Mouse (Mus musculus): ENCODE data around the gene Lclat1.
"Not testable (repeated sequence)": the region's sequence is repeated elsewhere in the genome, so short reads cannot be mapped to it uniquely, and the experiment has no call there.

Gene Lclat1

DNA sequence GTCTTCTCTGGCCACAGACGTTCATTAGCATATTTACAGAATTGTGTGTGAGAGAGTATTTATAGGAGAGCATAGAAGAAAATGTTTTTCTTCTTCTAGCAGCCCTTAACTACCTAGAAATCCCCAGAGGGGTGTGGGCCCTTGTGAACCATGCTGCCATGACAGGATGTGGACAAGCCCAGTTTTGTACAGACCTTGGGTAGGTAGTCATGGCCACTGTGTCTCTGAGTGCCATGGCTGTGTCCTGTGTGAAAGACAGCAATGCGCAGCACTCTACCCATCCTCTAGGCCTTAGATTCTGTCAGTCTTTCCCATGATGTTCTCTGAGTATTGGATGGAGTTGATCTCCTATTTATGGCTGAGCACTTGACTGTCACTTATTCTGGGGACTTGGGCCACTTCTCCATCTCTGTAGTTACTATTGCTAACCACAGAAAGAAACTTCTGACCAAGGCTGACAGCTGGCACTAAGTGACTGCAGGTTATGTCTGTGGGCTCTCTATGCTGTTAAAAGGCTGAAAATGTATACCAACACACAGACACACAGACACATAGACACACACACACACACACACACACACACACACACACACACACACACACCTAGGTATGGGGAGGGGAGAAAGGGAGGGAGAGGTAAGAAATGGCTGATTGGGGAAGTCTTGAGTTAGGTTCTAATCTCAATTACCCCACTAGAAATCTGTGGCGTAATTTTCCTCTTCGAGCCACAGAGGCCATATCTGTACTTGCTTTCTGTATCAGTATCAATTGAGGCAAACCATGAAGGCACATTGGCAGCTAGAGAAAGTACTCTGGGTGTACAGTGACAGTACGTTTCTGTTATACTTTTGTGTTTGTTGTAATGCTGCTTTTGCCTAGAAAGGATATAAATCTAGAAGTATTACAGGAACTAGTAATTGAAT is 29.0 kb downstream of the Lclat1 start:
- no peak for DNase-seq (ENCODE audit: low read depth, low spot score)

DNA sequence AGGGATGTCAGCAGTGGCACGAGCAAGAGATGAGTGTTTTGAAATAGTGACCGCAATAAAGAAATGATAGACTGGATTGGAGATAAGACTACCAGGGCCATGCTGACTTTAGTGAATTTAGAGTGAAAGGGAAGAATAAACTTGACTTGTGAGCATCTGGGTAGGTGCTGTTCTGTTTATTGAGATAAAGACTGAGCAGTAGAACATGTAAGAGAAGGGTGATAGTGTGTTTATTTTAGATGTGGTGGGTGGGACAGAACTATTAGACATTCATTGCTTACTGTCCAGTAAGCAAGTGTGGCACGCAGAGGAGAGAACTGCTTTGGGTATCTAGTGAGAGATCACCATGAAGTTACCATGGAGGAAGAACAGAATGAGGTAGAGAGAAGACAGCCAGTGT is 30.4 kb downstream of the Lclat1 start:
- no peak for DNase-seq (ENCODE audit: low read depth, low spot score)

GRCm38 (mm10) chr17:73142029-73142428 is 34.2 kb downstream of the Lclat1 start:
- no peak for DNase-seq (ENCODE audit: low read depth, low spot score)

DNA sequence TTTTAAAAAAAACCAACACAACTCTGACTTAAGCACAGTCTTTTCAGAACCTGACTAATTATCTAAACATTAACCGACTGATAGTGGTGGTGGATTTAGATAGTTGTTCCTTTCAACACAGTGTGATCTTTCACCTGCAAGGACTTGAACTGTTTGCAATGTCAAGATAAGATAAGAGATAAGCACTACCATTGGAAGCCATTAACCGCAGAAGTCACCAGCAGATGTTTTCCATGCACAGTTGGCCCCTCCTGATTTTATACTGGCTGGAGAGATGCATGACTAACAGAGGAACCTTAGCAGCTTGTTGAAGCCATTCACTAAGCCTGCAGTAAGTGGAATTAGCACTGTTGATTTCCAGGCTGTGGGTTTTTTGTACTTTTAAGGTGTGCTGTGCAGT is 34.7 kb downstream of the Lclat1 start:
- no peak for DNase-seq (ENCODE audit: low read depth, low spot score)

GRCm38 (mm10) chr17:73145426-73145825 is 37.6 kb downstream of the Lclat1 start:
- no peak for DNase-seq (ENCODE audit: low read depth, low spot score)

- DNase-seq (ENCODE audit: low read depth, low spot score): no peak
Observed at GRCm38 (mm10) chr17:73148607-73149006, 40.8 kb downstream of the Lclat1 start.

- DNase-seq (ENCODE audit: low read depth, low spot score): not testable (repeated sequence)
Observed at GRCm38 (mm10) chr17:73152790-73153525, 45.2 kb downstream of the Lclat1 start.

GRCm38 (mm10) chr17:73153672-73154071 is 45.9 kb downstream of the Lclat1 start:
- DNase-seq (ENCODE audit: low read depth, low spot score): no peak

DNA sequence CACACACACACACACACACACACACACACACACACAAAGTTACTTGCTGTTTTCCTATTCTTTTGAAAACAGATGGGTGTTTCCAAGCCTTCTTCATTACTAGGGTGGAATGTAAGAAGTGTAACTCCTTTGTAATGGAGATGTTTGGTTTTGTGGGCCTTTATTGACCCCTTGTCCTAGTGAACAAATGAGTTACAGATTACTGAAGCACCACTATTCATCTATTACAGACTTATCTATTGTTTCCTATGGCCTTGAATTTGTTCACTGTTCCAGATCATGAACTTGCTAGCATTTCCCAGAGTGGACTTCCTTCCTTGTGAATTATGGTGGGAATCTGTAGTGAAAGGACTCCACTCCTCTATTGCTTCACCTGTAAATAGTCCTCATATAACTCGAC is 48.8 kb downstream of the Lclat1 start:
- no peak for DNase-seq (ENCODE audit: low read depth, low spot score)

DNA sequence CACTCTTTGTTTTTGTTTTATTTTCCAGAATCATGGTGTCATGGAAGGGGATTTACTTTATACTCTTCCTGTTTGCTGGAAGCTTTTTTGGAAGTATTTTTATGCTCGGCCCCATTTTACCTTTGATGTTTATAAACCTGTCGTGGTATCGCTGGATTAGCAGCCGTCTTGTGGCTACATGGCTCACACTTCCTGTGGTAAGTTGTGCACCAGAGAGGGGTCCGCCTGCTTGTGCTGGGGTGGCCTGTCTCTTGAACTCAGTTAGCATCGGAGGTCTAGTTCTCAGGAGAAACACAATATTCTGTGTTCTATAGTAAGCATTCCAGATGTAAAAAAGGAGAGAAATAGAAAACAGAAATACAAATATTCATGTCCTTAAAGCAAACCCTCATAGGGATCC is 54.0 kb downstream of the Lclat1 start:
- no peak for DNase-seq (ENCODE audit: low read depth, low spot score)

DNA sequence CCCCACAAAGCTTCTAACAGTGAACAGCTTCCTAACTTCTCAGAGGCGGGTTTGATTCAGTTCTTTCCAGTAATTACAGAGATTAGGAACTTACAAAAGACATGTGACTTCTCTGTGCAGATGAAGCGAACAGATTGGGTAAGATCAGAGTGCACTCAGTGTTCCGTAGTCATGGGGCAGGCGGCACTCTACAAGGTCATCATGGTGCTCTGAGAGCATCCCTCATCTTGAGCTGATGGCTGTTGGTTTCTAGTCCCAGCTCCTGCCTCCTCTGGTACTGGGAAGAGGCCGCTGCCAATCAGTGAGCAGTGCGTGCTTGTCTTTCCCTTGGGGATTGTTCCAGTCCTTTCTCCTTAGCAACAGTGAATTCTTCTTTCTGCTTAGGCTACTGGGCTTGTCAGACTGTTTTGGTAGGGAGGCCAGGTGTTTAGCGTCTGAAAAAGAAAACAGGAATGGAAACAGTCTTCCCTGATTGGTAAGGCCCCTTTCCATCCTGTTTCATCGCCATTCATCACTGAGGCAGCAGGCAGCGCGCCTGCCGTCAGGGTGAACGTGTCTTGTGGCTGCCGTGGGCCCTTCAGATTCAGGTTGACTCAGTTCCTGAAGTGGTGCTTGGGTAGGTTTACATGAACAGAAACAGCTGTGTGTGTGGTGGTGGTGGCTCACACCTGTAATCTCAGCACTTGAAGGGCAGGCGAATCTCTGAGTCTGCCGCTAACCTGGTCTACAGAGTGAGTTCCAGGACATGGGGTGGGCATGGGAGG is 54.8 kb downstream of the Lclat1 start:
- no peak for DNase-seq (ENCODE audit: low read depth, low spot score)

- no peak for DNase-seq (ENCODE audit: low read depth, low spot score)
Observed at GRCm38 (mm10) chr17:73163597-73163996, 55.8 kb downstream of the Lclat1 start.

- no peak for DNase-seq (ENCODE audit: low read depth, low spot score)
Observed at GRCm38 (mm10) chr17:73164121-73164520, 56.3 kb downstream of the Lclat1 start.

- DNase-seq (ENCODE audit: low read depth, low spot score): no peak
Observed at GRCm38 (mm10) chr17:73169461-73169860, 61.7 kb downstream of the Lclat1 start.

DNA sequence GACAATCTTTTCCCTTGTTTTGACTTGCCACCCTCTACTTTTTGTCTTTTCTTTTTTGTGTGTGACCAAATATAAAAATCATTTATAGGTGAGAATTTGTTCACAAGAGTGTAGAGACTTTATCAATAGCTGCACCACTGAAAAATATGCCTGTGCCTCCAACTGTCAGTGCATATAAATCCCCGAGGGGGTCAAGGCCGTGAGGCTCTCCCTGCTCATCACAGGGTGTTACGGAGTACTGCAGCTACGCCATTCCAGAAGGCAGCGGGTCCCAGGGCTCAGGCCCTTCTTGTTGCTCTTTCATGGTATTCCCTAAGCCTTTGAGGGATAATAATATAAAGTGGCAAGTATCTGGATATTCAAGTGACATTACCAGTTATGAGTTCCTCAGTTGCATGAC is 62.4 kb downstream of the Lclat1 start:
- no peak for DNase-seq (ENCODE audit: low read depth, low spot score)

- peak; percentile 54 for DNase-seq (ENCODE audit: low read depth, low spot score)
Observed at GRCm38 (mm10) chr17:73174083-73174562, 66.3 kb downstream of the Lclat1 start.

GRCm38 (mm10) chr17:73175720-73176119 is 67.9 kb downstream of the Lclat1 start:
- DNase-seq (ENCODE audit: low read depth, low spot score): no peak

GRCm38 (mm10) chr17:73177079-73177478 is 69.3 kb downstream of the Lclat1 start:
- no peak for DNase-seq (ENCODE audit: low read depth, low spot score)

GRCm38 (mm10) chr17:73186929-73187328 is 79.1 kb downstream of the Lclat1 start:
- DNase-seq (ENCODE audit: low read depth, low spot score): no peak

- no peak for DNase-seq (ENCODE audit: low read depth, low spot score)
Observed at GRCm38 (mm10) chr17:73194146-73194545, 86.4 kb downstream of the Lclat1 start.

- no peak for DNase-seq (ENCODE audit: low read depth, low spot score)
Observed at GRCm38 (mm10) chr17:73194575-73194974, 86.8 kb downstream of the Lclat1 start.

Data from ZHBTc4 (cell line).